Mouse (Mus musculus) right cerebral cortex, adult 18-20 months (tissue): ENCODE measurements around the gene Ces5a.
"Not testable (repeated sequence)": the region's sequence is repeated elsewhere in the genome, so short reads cannot be mapped to it uniquely, and the experiment has no call there.

Experiments
- DNase-seq: peaks from one replicate; pipeline ENCODE4 v3.0.0; 2022; ENCODE audit warnings: mixed read lengths

Gene Ces5a

GRCm38 (mm10) chr8:93535730-93536129, at the start of gene Ces5a:
Gene Ces5a (minus strand): TSS chr8:93535830.
- no peak for DNase-seq

GRCm38 (mm10) chr8:93572841-93573240, 37.2 kb upstream of the Ces5a start:
- no peak for DNase-seq

DNA sequence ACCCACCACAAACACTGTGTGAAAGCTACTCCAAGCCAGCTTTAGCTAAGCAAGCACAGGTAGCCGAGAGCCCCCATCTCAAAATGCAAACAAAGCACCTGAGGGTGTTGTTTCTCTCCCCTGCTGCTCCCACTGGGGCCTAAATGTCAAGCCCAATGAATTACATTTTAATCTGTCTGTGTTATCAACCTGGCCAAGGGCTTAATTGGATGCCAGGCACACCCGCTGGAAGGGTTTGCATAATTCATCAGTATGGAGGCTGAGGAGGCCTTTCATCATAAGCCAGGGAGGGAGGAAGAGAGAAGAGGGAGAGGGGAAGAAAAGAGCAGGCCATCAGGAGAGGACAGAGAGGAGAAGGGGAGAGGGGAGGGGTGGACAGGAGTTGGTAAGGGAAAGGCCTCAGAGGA, 36.5 kb upstream of the Ces5a start:
- DNase-seq = peak; percentile 55

DNA sequence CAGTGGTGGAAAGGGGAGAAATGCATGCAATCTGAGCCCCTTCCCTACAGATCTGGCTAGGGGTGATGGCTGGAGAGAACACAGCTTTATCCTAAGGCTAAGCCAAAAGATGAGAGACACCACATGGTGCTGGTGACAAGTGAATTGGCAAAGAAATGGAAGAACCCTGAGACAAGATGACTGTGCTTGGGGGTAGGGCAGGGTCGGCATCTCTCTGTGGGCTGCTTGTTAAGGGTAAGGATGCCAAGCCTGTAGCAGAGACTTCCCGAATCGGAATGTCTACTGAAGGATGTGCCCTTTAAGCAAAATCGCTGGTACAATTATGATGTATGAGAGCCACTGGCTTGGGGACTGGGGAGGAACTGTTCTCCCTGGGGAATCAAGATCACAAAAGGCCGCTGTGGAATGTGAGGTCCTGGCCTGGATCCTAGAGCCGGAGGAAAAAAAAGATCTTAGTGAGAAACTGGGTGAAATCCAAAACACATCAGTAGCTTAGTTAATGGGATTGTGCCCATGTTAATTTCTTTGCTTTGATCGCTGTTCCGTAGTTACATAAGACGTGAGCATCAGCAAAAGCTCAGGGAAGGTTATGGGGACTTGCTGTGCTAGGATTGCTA, 35.8 kb upstream of the Ces5a start:
- peak; percentile 68 for DNase-seq

- peak; percentile 72 for DNase-seq
Measured at GRCm38 (mm10) chr8:93570186-93570530, 34.5 kb upstream of the Ces5a start.

GRCm38 (mm10) chr8:93569311-93570185, 33.9 kb upstream of the Ces5a start:
- peak; percentile 91 for DNase-seq

DNA sequence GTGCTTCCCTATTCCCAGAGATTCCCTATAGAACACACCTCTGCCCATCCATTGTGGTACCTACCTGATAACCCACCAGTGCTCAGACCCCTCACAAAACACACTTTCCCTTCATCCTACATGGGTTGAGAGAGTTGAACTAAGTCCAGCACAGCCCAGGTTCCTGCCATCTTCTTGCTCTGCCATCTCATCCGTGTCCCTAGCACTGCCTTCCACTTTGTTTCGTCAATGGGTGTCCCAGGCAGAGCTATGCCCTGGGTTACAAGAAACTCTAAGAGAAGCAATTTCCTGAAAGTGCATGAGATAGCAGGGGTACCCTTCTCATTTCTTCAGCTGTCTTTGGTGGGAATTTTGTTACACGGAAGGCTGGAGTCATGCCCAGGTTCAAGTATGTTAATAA, 33.0 kb upstream of the Ces5a start:
- no peak for DNase-seq

DNA sequence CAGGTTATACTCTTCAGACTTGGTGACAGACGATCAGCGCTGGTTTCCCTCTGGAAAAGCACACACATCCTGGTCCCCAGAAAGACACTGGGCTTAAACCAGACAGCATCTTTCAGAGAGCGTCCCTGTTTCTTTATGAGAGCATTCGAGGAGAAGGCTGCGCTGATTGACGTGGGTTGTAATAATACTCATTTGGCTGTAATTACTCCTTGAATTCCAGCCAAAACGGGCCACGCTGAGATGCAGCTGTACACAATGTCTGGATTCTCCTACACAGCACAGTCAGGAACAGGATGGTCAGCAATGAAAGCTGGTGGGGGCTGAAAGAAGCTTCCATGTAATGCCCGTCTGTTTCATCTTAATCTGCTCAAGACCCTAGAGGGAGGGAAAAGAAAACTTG, 31.5 kb upstream of the Ces5a start:
- DNase-seq = no peak

DNA sequence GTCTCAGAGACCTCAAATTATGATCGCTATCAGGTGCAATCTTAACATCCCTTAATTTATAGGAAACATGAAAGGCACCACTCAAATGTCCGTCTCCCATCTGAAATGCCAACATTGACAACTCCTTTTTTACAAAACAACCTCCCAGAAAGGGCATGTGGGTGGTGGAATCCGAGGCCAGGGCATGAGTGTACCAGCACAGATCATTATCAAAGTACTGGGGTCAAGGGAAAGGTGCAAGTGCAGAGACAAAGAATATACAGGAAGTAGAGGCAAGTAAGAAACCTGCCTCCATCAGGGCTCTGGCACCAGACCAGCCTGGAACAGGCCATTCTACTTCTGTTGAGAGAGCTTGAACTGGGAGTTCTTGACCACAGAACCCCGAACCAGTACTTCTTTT, 29.0 kb upstream of the Ces5a start:
- no peak for DNase-seq

DNA sequence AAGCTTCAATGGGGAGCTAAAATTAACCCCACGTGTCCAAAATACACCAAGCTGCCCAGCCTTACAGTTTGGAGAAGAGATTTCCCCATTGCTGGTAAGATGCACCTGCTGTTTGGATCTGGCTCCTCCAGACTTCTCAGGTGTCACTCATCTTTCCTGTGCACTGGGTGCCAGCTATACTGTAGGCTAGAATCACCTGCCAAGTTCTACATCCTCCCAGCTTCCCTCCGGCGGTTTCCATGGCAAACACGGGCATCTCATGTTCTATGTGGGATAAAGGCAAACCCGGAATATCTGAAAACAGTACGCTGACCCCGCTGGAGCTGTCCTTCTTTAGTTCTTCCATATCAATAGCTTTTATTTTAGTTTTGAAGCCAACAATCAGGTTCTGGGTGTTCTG, 27.9 kb upstream of the Ces5a start:
- peak; percentile 16 for DNase-seq

GRCm38 (mm10) chr8:93562557-93563210, 27.1 kb upstream of the Ces5a start:
- DNase-seq = no peak

DNA sequence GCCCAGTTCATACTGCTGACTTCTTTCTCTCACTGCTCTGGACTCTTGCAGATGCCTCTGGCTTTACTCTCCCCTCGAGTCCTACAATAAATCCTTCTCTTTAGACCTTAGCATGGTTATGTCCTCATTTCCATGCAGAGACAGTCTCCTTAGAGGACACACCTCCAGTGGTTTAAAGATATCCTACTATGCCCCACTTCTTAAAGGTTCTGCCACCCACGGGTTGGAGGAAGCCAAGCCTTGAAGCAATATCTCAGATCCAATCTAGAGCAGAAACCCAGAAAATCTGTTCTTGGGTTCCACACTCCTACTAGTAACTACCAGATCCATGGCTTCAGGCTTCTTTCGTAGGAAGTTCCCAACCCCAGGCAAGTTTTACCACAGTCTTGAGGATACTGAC, 25.6 kb upstream of the Ces5a start:
- DNase-seq = peak; percentile 74

DNA sequence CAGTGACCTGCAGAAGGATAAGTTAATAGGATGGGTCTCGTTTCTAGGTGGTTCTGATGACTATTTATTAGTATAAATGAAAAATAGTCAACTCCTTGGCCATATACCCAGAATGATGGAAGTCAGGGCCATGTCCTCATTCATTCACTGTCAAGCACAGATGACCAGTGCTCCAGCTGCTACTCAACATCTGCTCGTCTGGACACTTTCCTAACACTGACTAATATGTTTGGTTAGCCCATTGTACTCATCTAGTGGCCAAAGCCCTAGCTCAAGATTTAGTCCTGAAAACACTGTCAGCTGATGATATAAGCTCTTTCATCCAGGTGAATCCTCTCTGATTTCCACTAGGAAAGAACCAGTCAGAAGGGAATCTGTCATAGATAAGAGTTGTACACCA, 24.1 kb upstream of the Ces5a start:
- DNase-seq = no peak

- no peak for DNase-seq
Measured at GRCm38 (mm10) chr8:93502634-93503033, 33.0 kb downstream of the Ces5a start.

GRCm38 (mm10) chr8:93499437-93499836, 36.2 kb downstream of the Ces5a start:
- no peak for DNase-seq

DNA sequence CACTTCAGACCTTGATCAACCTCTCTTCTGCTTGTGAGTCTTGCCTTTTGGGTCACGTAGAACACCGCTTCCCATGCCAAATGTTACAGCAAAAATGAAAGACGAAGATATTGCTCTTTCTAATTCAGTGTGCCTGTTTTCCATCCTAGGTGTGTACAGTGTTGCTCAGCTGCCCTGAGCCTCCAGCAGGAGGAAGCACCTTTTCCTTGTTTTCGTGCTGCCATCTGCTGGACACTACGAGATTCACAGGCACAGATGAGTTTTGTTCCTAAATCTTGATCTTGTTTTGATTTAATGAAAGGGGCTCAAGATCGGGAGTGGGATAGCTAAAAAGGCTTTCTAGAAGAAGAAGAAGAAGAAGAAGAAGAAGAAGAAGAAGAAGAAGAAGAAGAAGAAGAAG, 40.3 kb downstream of the Ces5a start:
- peak; percentile 63 for DNase-seq

DNA sequence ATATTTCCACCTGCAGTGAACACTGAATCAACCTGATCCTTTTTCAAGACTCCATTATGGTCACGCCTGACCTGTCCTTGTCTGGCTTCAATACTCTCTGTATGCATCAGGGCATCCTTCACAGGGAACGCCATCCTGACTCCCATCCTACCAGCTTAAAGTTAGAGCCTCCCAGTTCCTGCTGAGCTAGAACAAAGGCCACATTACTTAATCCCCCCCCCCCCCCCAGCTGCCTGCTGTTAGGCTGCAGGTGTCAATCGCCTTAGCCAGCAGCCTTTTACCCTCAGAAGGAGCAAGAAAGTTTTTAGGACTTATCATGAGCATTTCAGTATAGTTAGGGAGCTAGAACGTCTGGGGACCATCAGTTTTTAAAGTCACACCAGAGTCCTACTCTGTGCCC, 46.9 kb downstream of the Ces5a start:
- no peak for DNase-seq

DNA sequence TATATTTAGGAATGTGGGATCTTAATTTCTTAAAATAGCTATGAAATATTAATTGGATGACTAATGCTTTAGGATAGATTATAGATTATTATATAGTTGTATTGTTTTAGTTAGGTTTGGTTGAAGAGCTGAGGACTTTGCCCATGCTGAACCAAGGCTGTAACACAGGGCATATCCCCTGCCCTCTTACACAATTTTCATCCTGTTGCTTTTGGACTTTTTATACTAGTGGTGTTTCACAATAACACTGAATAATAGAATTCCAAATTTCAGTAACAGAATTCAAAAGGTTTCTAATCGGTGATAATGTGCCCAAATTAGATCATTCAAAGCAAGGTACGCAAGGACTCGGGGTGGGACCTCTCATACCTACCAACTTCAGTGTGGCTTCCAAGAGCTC, 57.4 kb downstream of the Ces5a start:
- no peak for DNase-seq

DNA sequence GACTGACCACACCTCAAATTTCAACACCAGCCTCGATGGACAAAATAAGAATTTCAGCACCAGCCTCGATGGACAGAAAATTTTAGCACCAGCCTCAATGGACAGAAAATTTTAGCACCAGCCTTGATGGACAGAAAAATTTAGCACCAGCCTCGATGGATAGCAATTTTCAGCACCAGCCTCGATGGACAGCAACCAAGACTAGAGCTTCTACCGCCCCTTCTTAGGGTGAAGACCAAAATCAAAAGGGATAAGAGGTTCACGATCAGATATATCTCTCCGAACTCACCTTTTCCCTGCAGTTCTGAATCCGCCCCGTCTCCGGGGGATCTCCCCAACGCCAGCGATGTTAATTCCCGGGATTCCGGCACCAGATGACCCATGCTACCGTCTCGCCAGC, 65.9 kb downstream of the Ces5a start:
- DNase-seq = not testable (repeated sequence)

DNA sequence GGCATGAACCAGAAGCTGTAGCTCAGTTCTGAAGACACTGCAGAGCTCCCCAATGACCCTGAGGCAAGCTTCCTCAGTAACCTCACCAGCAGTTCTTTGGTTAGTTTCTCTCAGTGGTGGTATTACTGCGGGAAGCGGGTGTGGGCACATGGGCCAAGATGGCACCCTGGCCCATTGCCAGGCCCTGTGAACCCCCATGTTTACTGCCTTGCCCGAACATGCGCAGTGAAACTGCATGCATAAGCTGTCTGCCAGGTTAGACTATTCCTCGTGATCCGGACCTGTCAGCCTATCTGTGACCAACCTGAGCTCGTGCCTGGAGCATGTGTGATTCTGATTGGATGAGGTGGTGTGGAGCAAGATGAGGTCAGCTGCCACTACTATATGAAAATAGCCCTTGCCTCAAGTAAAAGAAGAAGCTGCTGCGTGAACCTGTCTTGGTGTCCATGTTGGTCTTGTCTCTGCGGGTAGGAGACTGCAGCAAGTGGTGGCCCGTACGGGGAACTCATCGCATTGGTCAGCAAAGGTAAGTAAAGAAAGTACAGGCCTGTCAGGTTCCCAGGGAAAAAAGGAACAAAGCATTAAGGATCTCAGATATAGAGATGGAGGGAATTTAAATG, 81.3 kb downstream of the Ces5a start:
- DNase-seq = no peak
